Mouse (Mus musculus): ENCODE data around the gene Ncor2.

The Ncor2 gene

DNA sequence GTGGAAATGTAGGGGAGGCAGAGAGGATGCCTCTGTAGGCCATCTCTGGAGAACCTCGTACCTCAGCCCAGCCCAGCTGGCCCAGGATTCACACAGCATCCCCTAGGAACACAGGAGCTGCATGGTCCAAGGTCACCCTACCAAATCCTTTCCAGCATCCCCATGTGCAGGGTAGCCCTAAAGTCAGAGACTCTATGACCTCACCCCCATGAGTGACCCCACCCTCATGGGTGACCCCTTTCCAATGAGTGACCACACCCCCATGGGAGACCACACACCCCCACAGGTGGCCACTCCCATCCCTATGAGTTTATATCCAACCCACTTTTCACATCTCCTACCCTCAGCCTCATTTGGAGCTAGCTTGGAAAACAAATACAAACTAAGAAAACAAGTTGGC is 51.1 kb downstream of the Ncor2 start:
- DNase-seq (ENCODE audit: low read depth, low spot score), result no peak

DNA sequence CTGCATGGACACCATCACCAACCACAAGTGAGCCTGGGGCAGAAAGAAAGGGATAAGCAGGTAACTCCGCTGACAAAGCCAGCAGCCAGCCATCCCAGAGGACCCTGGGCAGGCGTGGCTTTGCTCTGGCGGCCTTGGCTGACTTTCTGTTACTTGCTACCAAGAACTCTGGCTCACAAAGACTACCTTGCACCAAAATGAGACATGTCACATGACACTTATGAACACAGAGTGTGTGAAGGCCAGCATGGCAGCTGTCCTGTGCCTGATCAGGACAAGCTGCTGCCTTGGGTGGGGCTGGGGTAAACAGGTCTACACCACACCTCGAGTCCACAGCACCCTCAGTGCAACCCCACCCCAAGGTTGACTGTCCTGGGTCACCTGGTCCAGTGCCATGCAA is 51.6 kb downstream of the Ncor2 start:
- no peak for DNase-seq (ENCODE audit: low read depth, low spot score)

DNA sequence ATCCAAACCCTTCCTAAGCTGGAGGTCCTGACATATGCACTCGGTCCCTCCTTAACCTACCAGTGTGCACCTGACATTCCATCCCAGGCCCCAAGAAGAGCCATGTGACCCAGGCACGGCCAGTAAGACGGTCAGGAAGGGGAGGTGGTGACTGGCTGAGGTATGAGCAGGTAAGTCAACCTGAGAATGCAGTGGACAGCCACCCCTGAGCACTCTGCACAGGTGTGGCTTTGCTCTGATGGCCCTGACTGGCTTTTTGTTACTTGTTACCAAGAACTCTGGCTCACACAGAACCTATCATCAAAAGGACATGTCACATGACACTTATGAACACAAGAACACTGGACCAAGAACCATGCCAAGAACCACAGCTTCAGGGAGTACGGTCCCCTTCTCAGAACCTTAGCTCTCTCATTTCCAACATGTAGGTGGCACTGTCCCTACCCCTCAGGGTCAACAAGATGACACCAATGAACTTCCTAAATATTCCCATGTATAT is 53.0 kb downstream of the Ncor2 start:
- DNase-seq (ENCODE audit: low read depth, low spot score), result no peak

DNA sequence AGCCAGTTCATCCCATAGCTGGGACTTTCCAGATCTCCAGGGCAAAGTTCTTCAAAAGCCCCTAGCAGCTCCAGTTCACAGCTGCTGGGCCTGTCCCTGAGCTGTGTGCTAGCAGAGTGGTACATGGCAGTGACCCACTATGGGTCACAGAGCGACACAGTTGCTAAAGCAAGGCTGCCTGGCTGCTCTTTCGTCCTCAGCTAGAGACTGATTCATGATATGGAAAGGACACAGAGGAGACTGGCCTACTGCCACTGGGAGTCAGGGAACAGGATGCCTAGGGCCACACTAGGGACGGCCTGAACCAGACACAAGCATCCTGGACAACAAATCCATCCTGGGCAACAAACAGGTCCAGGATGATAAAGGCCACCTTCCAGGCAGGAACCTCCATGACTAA is 53.8 kb downstream of the Ncor2 start:
- DNase-seq (ENCODE audit: low read depth, low spot score), result no peak

DNA sequence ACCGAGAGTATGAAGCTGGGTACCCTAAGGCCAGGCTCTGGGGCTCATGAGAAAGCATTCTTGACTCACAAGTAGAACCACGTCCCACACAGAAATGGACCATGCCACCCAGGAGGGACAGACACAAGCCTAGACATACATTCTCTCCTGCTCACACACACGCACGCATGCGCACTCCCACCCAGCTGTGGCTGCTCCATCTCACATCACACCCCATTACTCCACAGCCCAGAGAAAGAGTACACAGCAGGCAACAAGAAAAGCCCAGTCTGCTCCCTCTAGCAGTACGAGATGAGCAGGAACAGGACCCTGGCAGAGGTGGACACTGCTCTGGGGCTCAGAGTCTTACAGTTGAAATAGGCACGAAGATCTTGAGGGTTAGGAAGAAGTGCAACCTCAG is 55.0 kb downstream of the Ncor2 start:
- DNase-seq (ENCODE audit: low read depth, low spot score), result no peak

DNA sequence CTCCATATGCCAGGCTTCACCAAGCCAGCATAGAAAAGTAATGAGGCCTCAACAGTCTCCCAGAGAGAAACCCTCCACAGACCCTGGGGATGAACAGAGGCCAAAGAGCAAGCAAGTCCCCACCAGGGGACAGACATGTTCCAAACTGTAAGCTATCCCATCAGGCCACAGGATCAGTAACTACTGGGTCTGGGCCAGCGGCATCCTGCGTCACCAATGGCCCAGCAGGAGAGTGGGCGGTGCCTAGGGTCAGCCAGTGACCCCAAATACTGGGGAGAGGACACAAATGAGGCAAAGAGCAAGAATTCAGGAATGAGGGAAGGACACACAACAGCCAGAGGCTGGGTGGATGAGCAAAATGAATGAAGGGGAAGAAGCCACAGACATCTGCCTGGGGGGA is 55.8 kb downstream of the Ncor2 start:
- DNase-seq (ENCODE audit: low read depth, low spot score), result no peak

DNA sequence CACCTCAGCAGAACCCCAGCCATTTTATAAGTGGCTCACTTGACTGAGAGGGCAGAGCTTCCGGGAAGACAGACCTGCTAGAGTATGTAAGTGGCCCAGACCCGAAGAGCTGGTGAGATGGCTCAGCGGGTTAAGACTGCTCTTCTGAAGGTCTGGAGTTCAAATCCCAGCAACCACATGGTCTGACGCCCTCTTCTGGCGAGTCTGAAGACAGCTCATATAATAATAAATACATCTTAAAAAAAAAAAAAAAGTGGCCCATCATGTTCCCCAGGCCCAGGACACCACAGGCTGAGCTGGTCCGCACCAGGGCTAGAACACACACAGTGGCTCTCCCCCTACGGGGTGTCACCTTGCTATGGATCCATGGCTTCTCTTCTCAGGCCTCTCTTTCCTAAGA is 56.5 kb downstream of the Ncor2 start:
- DNase-seq (ENCODE audit: low read depth, low spot score), result no peak

DNA sequence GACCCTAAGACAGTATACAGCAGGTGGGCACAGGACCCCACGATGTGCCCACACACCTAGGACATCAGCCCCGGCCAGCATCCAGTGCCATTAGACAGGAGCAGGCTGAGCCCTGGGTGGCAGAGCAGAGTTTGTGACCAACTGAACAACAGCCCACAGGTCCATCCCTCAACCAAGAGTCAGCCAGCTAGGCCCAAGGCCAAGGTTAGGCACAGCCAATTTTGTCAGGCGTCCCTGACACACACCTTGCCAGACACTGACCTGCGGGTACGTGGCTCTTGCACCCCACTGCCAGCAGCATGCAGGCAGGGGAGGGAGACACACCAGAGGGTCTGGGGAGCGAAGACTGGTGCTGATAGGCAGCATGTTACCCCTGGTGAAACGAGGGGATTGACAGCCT is 57.0 kb downstream of the Ncor2 start:
- no peak for DNase-seq (ENCODE audit: low read depth, low spot score)

DNA sequence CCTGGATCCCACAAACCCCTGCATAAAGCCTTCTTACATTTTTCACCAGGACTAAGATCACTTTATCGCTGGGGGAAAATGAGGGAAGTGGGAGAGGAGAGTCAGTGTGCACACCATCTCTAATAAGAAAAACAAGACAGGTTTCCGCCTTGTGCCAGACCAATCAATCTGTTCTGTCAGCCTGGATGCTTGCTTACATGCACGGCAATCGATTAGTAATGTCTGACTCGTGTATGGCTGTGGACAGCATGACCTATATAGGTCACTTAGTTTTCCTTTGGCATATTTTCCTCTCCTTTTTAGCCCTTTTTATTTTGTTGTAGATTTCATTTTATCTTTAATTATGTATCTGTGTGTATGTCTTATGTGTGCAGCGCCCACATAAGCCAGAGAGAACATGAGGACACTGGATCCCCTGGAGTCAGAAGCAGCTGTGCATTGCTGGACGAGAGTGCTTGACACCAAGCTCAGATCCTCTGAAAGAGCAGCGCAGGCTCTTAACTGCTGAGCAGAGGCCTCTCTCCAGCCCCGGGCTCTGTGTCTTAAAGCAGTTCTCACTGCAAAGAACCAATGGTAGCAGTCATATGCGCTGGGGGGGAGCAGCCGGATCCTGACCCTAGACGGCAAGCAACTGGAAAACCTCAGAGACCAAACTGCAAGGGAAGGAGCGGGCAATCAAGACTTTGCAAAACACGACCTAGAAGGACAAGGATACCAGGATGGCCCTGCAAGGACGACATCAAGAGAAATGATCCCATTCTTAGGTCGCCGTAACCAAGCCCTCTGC is 58.3 kb downstream of the Ncor2 start:
- peak; percentile 68 for DNase-seq (ENCODE audit: low read depth, low spot score)

DNA sequence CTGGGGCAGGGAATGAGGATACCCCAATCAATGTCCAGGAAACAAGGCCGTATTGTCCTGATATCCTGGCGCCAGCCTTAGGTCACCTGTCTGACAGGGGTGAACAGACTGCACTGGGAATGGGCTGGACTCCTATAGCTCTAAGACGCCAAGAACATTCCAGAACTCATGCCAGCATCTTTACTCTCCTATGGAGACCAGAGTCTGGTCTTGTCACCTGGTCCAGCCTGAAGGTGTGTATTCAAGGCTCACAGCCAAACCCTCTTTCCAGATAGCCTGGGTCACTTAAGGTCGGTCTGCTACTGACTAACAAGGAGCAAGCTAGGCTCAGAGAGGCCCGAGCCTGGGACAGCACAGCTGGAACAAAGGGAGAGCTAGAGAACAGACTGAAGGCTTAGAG is 61.8 kb downstream of the Ncor2 start:
- no peak for DNase-seq (ENCODE audit: low read depth, low spot score)

DNA sequence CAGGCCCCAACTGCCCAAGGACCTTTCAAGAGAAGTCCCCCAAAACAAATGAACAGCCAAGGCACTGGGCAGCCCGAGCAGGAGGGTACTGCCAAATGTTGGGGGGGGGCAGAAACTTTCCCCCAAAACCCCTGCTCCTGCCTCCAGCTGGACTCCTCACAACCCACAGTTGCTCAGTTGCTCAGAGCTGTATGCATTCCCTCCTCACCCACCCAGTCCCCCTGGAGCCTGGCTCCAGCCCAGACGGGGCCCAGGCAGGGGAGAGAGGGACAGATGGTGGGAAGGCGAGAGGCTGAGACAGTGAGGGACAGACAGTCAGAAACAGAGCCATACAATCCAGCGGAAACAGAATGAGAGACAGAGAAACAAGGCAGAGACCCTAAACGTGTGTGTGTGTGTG is 66.0 kb downstream of the Ncor2 start:
- DNase-seq (ENCODE audit: low read depth, low spot score), result no peak

DNA sequence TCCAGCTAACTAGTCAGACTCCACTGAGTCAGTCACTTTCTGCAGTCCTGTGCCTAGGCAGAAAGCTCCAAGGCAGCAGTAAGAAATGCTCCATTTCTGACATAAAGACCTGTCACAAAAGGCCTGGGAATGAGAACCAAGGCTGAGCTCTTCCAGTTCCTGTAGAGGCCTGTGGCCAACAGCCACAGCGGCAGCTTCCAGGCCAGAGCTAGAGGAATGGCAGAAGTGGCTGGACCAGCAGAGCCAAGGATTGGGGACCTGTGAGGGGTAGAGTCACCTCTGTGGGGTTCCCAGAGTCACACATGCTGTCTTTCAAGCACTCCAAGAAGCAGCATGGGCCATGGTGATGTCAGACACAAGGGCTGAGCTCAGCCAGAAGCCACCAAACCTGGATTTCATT is 66.4 kb downstream of the Ncor2 start:
- DNase-seq (ENCODE audit: low read depth, low spot score), result no peak

DNA sequence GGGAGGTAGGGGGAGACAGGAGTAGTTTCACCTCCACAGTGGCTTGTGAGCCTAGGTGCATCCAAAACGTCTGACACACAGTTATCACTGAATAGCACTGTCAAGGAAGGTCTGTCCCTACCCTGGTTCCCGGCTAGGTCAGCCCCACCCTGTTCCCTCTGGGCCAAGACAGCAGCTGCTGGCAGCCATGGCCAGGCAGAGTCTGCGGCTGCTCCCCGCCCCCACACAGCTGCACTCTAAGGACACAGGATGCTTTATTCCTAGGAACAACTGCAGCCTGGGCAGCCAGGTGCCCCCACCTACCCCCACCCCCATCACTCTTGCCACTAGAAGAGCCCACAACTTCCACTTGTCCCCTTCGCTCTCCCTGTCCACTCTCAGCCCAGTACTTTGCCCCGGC is 67.9 kb downstream of the Ncor2 start:
- DNase-seq (ENCODE audit: low read depth, low spot score), result peak; percentile 43

DNA sequence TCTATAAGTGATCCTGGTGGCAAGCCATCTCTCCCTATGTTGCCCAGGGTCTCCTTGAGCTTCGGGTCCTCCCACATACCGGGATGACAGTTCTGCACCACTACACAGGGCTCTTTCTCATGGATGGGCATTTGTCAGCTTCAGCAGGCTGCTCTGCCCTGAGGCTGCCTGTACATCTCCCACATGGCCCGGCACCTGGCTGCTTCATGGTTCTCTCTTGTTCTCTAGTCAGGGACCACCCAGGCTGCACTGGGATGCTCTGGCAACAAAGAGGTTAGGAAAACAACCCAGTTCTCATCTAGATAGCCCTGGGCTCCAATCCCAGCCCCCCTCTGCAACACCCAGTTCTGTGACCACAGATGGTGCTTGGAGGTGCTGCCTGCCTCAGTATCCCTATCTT is 68.3 kb downstream of the Ncor2 start:
- peak; percentile 51 for DNase-seq (ENCODE audit: low read depth, low spot score)

DNA sequence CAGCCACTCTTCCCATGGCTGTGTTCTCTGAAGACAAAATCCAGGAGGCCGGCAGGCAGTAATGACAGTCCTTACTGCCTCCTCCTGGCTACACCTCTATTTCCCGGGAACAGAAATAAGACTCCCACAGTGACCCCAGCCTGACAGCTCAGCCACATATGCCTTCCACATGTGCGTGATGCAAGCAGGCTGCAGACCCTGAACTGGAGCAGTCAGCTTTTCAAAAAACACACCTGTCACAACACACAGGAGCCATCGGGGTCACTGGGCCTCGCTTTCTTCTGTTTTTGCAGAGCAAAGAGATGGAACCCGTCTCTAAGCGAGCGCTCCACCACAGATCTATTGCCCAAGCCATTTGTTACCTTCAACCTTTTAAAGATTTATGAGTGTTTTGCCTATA is 68.8 kb downstream of the Ncor2 start:
- no peak for DNase-seq (ENCODE audit: low read depth, low spot score)

DNA sequence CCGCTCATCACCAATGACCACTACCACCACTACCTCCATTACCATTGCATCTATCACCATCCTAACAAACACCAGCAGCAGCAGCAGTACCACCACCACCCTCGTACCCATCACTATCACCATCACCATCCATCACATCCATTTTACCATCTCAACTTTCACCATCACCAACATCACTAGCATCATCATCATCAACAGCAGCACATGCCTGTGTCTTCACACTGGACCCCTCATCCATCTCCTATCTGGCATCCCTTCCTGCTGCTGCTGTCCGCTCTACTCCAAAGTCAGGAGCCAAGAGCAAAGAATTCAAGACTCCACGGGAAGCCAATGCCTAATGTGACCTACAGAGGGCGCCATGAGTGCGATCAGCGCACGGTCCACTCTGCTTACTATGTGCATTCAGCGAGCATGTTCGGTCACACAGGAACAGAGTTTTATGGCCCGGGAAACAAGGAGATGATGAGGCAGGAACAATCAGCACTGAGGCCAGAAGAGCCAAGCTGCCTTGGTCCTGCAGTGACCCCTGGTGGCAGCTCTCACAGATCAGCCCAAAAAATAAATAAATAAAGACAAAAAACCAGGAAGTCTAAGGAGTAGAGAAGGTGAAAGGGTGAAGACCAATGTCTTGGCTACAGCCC is 71.9 kb downstream of the Ncor2 start:
- DNase-seq (ENCODE audit: low read depth, low spot score), result peak; percentile 94

DNA sequence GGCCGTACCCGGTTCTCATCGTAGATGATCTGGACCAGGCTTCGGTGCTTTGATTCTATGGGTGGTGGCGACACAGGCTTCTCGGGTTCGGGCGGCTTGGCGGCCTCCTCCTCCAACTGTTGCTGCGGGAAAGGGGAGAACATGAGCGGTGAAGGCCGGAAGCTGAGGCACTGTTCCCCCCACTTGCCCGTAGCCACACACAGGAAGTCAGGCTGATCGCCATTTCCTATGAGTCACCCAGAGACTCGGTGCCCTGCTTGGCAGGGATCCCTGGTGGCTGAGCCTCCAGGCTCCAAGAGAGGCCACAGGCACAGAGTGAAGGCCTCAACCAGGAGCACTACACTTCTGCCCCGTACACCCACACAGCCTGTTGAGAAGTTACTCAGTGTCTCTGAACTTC is 72.8 kb downstream of the Ncor2 start:
- no peak for DNase-seq (ENCODE audit: low read depth, low spot score)

DNA sequence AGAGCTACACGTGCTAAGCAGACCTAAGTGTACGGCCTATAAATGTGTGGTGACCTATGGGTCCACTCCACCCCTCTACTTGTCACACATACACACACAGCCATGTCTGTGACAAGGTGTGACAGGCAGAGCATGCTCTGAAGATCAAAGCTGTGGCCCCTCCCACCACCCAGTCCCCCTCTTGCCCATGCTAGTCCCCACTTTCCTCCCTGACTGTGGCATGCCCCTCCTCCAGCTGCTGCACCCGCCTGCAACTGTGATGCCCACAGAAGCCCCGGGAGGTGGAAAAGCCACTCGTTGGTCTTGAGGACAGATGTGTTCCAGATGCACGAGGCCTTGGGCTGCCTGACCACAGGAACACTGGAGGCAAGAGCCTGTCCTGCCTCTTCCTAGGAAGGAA is 74.2 kb downstream of the Ncor2 start:
- DNase-seq (ENCODE audit: low read depth, low spot score), result no peak

DNA sequence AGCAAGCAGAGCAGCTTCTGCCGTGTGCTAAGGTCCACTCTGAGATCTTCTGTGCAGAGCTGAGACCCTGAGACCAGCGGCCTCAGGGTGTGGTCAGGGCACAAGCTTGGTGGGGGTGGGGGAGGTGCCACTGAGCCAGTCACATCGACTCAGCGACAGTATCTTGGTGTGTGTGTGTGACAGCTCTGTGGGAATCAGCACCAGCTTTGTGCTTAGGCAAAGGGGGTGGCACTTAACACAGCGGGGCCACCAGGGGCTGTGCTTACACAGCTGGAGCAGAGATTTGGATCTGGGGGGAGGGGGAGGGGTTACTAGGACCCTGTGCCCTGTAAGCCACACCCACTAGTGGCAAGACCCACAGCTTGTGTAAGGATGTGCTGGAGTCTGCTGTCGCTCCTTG is 75.6 kb downstream of the Ncor2 start:
- no peak for DNase-seq (ENCODE audit: low read depth, low spot score)

DNA sequence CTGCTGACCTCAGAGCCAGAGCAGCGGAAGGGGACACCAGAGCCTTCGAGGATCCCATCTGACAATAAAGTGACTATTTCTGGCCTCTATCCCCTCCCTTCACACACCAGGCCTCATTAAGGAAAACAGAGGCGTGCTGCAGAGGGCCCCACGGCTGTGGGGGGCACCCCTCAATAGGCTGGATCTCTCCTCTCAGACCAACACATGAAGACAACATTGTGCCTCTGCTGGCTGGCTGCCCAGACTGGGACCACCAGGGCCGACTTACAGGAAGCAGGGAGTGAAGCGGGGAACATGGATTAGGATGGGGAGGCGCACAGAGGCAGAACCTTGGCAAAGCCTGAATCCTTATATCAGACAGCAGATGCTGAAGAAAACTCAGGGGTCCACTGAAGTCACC is 76.1 kb downstream of the Ncor2 start:
- DNase-seq (ENCODE audit: low read depth, low spot score), result no peak

DNA sequence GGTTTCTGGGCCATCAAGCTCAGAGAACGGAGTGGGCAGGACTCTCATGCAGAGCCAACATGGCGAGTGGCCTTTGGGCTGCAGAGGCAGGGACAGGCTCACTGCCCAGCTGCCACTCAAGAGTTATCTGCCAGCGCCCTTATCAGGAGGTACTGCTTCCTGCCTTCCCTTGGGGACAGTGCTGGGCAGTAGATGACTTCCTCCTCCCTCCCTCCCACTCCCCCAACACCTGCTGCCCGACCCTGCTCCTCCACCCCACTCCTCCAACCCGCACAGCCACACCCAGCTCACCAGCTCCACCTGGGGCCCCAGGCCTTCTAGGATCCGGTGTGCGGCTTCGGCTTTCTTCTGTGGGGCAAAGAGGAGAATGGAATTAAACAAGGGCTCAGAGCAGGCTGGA is 76.7 kb downstream of the Ncor2 start:
- DNase-seq (ENCODE audit: low read depth, low spot score), result no peak

DNA sequence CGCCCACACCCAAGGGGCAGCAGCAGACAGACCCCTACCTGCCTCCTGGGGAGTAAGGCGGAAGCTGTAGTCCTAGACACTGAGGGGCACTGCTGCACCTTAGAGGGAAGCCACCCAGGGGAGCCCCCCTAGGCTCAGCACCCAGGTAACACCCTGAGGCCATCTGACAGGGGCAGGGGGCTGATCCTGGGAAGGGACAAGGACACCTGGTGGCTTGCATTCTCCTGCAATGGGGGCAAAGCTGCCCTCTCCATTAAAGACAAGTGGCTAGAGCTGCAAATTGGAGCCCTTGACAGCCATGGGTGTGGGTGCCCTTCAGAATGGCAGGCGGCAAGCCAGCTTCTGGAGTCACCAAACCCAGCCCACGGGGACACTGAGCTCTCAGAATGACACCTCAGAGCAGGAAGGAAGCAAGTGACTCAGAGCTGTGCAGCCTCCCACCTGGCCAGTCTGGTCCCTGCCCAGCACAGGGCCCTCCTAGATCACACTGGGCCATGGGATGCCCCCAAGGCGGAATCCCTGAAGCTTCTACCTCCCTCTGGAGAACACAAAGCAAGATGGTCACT is 79.2 kb downstream of the Ncor2 start:
- no peak for DNase-seq (ENCODE audit: low read depth, low spot score)

DNA sequence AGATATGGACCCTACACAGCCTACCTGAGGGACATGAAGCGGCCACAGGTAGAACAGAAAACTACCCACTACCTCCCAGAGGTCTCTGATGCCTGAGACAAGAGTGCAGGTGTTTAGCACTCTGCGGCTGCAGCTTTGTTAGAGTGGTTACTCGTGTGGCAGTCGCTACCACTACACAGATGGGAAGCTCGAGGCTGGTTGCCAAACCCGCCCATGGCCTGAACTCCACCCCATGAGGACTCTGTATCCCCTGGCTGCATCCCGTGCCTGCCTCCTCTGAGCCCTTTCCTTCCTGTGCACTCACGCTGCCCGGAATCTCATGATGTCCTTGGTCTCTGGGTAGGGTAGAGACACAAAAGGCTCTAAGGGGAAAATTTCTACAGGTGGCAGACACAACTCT is 80.3 kb downstream of the Ncor2 start:
- DNase-seq (ENCODE audit: low read depth, low spot score), result no peak
